Mouse (Mus musculus): ENCODE data around the gene Ppp1r14b. TPM values are rescaled to one million over a fixed set of nuclear protein-coding genes. Genes with fewer than 3 reads are reported as not detected.

Ppp1r14b gene
- total RNA-seq, 1 experiment from 2014 or later = 20.1 TPM

DNA sequence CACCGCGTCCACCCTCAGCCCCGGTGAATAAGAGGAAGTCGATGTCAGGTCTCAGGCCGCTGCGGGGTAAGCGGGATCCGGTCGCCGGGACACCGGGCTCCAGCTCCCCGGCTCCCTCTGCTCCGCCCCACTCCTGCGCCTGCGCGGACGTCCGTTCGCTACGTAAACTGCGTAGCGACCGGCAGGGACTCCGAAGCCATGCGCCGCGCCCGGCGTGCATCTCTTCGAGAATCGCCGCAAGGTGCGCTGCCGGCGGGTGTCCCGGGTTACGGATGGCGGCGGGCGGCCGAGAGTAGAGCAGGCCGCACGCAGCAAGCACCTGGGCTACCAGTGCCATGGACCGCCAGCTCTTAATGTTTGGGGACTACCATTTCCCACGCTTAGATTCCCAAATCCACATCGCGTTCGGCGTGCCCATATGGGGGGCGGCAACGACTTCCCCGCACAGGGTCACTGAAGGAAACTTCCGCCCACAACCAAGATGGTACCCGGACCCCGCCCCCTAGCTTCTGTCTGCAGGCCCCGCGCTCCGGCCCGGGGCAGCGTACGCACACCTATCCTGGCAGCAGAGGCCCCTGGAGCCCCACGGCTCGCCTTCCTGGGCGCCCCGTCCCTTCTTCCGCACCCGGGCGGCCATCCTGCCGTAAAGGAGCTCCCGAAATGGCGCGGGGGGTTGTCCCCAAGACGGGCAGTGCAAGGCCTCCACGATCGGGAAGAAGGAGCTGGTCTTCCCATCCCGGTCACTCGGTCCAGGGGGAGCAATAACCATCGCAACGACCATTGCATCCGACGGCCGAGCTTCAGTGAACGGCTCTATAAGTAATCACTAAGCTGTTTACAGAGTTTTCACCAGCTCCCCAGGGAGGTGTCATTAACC, 33.2 kb upstream of the Ppp1r14b start, which contains the start of gene Bad:
Bad (plus strand) TSS at position 490 of the 877 bp plus-strand sequence.
- ATAC-seq (ENCODE audit: extremely low read depth, insufficient number of reproducible peaks, low FRiP score, poor library complexity, severe bottlenecking) = peak; percentile 74

DNA sequence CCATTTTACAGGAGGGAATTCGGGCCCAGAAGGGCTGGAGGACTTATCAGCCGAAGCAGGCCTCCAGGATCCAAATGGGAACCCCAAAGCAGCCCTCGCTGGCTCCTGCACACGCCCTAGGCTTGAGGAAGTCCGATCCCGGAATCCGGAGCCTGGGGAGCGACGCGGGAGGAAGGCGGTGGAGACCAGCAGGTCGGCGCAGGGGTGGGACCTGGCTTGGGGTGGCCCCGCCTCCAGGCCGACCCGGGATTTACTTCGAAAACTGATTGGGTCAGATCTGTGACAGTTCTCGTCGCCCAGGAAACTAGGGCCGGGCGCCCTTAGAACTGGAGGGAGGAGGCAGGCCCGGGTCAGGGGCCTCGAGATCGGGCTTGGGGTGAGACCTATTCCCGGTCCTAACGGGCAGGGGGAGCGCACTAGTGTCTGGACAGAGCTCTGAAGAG, 32.5 kb upstream of the Ppp1r14b start, which contains the start of gene Gpr137:
Gpr137 (minus strand) TSS at position 232 of the 443 bp plus-strand sequence.
- ATAC-seq (ENCODE audit: extremely low read depth, insufficient number of reproducible peaks, low FRiP score, poor library complexity, severe bottlenecking) = peak; percentile 75

DNA sequence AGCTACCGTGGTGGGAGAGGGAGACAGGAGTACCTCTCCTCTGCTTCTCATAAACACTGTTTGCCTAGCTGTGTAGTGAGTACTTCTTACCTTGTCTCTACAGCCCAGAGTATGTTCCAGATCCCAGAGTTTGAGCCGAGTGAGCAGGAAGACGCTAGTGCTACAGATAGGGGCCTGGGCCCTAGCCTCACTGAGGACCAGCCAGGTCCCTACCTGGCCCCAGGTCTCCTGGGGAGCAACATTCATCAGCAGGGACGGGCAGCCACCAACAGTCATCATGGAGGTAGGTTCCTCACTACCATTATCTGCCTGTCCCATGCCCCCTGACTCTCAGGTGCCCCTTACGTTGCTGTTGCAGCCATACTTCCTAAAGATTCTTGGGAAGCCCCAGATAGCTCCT, 32.0 kb upstream of the Ppp1r14b start:
- no peak for ATAC-seq (ENCODE audit: extremely low read depth, insufficient number of reproducible peaks, low FRiP score, poor library complexity, severe bottlenecking)

DNA sequence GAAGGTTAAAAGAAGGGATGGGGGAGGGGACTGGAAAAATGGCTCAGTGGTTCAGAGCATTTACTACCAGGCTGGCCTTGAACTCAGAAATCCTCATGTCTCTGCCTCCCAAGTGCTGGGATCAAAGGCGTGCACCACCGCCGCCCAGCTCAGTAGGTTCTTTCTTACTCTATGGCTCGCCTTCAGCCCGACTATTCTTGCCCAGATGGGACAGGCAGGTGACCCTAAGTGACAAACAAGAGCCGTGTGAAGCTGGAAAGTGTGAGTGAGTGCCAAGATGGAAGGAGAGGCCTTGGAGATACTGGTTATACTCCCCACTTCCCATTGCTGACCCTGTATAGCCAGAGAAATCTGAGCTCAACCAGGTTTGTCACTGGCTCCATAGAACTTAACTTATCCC, 31.1 kb upstream of the Ppp1r14b start:
- ATAC-seq (ENCODE audit: extremely low read depth, insufficient number of reproducible peaks, low FRiP score, poor library complexity, severe bottlenecking) = no peak

DNA sequence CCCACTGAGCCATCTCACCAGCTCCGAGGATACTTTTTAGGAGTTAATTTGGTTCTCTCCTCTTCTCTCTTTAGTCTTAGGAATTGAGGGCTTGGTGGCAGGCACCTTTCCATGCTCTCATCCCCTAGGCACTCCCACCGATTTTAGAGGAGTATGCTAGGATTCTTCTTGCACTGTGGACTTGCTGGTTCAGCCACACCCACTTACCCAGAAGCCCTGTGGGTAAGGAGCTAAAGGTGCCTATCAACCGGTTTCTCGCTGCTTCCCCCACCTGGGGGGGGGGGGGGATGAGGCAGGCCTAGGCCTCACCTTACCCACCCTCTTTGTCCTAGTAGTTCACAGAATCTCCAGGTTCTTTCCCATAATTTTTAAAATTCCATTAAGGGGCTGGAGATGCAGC, 27.0 kb upstream of the Ppp1r14b start:
- ATAC-seq (ENCODE audit: extremely low read depth, insufficient number of reproducible peaks, low FRiP score, poor library complexity, severe bottlenecking) = no peak

DNA sequence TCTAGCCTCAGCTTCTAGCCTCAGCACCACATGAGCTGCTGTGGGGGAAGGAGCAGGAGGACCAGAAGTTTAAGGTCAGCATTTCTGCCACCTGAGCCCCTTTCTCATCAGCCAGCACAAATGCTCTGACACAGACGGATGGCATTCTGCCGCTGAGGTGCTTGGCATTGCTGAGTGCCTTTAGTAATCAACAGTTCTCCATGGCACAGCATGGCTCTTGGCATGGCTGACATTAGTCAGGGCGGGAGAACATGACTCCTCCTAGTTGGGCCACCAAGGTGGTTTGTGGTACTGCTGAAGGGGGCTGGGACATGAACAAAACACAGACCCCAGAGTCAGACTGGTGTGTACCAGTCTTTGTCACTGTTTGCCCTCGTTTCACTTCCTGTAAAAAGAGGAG, 26.6 kb upstream of the Ppp1r14b start:
- ATAC-seq (ENCODE audit: extremely low read depth, insufficient number of reproducible peaks, low FRiP score, poor library complexity, severe bottlenecking) = no peak

DNA sequence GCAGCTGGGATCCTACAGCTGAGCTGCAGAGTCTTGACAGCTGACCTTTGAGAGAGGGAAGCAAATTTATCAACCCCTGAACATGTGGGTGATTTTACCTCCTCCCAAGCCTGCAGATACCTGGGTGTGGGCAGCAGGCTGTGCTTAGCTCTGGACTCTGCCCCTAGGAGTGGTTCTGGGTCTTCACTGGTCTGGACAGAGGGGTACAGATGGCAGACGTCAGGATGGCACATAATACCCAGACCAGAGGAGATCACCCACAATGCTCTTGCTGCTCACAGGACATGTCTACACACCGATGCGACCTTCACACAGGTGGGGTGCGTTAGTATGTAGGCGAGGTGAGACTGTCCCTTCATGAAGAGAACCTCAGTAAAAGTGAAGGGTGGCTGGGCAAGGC, 25.2 kb upstream of the Ppp1r14b start:
- no peak for ATAC-seq (ENCODE audit: extremely low read depth, insufficient number of reproducible peaks, low FRiP score, poor library complexity, severe bottlenecking)

DNA sequence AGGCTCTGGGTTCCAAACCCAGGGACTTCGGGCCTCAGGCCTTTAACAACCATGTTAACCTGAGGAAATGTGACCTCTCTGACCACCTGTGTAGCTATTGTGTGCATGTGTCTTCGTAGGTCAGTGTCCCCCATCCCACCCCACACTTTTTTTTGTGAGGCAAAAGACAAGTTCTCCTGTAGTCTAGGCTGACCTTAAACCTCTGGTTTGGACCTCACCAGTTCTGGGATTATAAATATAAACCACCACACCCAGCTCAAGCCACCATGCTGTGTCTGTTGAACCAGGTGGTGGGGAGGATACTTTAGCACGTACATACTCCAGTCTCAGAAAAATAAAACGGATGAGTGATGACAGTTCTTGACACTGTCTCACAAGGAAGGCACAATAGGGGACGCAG, 24.8 kb upstream of the Ppp1r14b start:
- ATAC-seq (ENCODE audit: extremely low read depth, insufficient number of reproducible peaks, low FRiP score, poor library complexity, severe bottlenecking) = no peak

DNA sequence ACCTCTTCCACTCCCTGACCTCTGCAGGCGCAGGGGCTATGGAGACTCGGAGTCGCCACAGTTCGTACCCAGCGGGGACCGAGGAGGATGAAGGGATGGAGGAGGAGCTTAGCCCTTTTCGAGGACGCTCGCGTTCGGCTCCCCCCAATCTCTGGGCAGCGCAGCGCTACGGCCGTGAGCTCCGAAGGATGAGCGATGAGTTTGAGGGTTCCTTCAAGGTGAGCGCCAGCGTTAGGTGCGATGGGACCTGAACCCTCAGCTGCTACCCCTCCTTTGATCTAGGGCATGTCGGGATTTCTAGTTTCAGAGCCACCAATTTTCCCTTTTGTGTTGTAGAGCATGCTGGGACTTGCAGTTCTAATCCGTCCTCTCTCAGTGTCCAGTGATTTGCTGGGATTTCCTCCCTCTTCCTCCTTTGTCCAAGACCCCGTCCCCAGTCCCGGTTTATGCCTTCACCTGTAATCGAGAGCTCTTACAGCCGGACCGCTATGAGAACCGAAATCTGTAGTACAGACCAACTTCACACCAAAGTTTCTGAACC, 24.1 kb upstream of the Ppp1r14b start:
- ATAC-seq (ENCODE audit: extremely low read depth, insufficient number of reproducible peaks, low FRiP score, poor library complexity, severe bottlenecking) = no peak

DNA sequence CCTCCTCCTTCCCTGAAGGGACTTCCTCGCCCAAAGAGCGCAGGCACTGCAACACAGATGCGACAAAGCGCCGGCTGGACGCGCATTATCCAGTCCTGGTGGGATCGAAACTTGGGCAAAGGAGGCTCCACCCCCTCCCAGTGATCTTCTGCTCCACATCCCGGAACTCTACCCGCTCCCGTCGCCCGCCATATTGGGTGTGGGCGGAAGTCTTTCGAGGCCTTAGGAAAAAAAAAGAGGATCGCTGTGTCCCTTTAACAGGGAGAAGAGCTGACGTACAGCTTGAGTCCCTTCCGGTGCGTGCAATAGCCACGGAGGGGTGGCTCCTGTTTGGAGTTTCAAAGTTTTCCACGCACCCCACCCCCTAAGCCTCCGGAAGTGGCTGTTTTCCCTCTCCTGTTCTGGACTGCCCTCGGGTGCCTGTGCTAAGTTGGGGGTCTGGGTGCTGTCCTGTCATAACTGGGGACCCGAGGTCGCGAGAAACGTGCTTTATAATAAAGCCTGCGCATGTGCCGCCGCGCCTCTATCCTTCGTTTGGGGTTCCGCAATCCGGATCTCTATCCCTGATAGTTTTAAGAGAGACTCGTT, 23.3 kb upstream of the Ppp1r14b start:
- peak; percentile 21; the same call in 1 of the 2 replicates for ATAC-seq (ENCODE audit: extremely low read depth, insufficient number of reproducible peaks, low FRiP score, poor library complexity, severe bottlenecking)

DNA sequence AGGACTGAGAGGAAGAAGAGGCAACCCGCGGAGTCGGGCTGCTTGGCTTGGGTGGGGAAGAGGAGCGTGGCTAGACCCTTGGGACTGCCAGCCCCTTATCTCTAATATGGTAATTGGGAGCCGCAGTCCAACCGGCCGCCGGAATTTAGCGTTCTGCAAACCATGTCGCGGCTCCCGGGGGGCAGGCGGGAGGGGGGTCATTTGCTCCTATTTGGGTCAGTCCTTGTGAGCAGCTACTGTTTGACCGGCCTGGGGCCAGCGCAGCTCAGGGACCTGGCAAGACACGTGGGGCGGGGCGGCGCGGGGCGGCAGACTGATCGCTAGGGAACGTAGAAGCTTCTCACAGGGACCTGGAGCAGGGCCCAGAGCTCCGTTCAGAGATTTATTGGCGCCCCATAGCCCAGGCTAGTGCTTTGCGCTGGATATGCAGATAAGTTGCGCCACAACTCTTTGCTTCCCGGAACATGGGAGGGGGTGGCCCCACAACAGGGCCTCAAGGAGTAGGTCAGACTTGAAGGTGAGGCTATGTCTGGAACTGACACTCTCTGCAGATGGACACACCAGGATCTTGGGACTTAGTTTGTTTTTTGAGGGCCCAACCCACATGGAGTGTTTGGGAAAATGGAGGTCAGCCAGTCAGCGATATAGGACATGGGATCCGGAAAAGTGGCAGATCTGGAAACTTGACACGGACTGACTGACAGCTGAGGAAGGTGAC, 22.6 kb upstream of the Ppp1r14b start:
- no peak for ATAC-seq (ENCODE audit: extremely low read depth, insufficient number of reproducible peaks, low FRiP score, poor library complexity, severe bottlenecking)

DNA sequence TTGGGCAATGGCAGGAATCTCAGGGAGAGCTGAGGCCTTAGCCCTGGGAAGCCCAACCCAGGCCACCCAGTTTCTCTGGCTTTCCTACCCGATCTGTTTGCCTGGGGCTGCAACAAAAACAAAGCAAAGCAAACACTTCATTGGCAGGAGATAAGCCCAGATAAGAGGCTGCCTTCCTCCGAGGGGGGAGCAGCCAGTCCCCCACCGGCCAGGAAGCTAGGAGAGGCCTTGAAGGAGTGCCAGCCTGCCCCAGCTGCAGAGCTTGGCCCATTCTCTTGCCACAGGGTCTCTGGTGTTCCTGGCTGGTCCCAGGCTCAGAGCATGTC, 22.1 kb upstream of the Ppp1r14b start:
- ATAC-seq (ENCODE audit: extremely low read depth, insufficient number of reproducible peaks, low FRiP score, poor library complexity, severe bottlenecking) = no peak

DNA sequence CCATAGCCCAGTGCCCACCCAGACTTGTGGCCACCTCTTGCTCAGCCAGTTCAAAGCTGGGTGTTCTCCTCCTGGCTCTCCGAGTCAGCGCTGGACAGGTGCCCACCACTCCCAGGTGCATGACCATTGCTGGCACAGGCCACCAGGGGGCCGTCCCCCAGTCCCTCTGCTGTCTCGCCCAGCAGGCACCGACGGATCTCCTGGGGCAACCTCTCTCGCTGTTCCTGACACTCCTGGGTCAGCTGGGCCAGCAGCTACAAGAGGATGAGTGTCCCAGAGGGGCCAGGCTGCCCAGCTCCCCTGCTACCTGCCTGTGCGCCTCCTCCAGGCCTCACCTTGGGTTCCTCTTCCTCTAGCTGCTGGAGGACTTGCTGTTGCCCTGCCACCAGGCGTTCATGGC, 20.7 kb upstream of the Ppp1r14b start:
- ATAC-seq (ENCODE audit: extremely low read depth, insufficient number of reproducible peaks, low FRiP score, poor library complexity, severe bottlenecking) = no peak

DNA sequence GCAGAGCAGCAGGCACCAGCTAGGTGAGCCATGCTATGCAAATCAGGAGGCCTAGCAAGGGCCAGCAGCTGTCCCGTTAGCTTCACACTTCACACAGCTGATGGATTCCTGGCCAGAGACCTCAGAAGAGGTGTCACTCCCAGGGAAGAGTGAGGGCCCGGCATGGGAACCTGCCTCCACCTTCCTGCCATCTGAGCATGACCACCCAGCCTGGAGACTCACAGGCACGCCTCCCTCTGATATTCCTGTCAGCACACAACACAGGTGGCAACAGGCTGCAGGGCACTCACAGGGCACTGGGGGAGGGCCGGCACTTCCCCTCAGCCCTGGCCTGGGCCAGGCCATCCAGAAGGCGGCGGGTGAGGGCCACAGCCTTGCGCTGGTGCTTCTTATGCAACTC, 19.3 kb upstream of the Ppp1r14b start:
- ATAC-seq (ENCODE audit: extremely low read depth, insufficient number of reproducible peaks, low FRiP score, poor library complexity, severe bottlenecking) = no peak

DNA sequence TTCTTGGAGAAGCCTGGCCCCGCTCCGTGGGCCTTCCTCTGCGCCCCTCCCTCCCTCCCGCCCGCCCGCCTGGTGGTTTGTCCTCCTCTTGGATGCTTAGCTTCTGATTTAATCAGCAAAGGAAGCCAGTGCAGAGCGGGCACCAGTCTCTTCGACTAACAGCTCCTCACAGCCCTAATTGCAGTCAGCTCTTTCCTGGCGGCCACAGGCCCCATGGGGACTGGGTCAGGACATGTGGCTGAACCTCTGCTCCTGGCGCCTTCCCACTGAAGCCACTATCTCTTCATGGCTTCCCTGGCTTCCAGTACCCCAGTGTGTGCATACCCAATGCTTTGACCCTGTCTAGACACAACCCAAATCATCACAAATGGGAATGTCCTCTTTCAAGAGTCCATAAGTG, 18.3 kb upstream of the Ppp1r14b start:
- no peak for ATAC-seq (ENCODE audit: extremely low read depth, insufficient number of reproducible peaks, low FRiP score, poor library complexity, severe bottlenecking)

DNA sequence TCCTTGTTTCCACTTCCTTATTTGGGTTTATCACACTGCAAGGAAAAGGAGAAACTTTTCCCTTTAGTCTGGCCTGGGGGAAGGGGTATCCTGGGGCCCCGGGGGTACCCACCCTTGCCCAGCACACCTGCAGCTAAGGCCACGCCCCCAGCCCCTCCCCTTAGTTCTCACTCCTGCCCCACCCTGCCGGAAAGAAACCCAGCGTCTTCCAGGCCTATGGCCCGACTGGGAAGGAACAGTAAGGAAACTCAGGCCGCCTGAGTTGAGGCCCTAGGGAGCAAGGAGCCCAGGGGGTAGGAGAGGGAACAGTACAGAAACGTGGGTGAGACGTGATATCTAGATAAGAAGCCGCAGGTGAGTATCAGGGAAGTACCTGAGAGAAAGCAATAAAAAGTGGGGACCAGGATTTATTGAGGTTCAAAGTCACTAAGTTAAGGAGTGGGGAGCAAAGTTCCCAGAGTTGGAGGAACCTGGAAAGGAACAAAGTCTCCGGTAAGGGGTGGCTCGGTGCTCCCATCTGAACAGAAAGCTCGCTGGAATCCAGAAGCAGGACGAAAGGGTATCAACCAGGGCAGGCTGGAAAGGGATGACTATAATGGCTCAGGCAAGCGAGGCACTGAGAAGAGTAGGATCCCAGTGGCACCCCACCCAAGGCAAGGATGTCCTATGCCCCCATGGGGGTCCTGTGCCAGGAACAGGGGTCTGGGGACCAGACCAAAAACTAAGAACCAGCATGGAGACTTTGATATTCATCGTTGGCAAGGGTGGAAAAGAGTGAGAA, 6.1 kb upstream of the Ppp1r14b start:
- ATAC-seq (ENCODE audit: extremely low read depth, insufficient number of reproducible peaks, low FRiP score, poor library complexity, severe bottlenecking) = no peak

DNA sequence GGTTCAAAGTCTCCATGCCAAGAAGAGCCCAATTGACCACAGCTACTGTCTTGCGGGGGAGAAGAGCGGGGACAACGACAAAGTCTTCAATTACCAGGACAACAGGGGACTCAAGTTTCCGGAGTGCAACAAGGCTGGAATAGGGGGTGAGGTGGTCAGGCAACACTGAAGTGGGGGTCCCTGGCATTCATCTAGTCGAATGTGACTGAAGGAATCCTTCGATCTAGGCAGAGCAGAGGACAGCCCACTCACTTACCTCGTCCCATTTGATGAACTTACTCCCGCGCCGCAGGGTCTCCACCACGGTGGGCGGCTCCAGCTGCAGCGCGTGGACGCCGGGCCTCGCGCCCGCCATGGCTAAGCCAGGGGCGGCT, 5.5 kb upstream of the Ppp1r14b start:
- ATAC-seq (ENCODE audit: extremely low read depth, insufficient number of reproducible peaks, low FRiP score, poor library complexity, severe bottlenecking) = no peak

DNA sequence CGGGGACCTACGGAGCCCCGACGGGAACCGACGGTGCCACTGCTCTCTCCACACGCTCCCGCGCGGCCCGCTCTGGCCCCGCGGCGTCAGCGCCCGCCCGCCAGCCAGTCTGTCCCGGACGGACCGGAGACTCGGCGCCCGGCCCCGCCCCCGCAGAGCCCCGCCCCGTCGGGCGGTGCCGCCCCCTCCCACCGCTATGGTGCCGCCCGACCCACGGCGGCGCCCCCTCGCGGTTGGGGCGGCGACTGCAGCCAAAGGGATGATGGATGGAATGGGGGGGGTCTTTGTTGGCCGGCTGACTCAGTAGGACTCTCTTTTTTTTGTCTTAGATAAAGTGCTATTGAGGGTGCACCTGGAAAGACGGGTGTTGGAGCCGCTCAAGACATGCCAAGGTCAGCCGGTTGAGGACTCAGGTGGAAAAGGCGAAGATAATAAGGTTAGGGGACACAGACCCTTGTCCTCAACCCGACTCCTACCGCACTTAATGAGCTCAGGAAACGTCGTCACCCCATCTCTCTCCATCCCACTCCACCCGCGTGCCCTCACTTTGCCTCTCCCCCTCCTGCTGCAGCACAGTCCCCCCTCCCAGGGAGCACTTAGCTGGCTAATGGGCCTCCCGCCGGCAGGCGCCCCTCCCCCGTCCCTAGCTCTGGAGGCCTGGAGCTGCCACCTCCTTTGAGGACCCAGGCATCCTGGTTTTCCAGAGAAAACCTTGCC, 4.9 kb upstream of the Ppp1r14b start:
- ATAC-seq (ENCODE audit: extremely low read depth, insufficient number of reproducible peaks, low FRiP score, poor library complexity, severe bottlenecking) = peak; percentile 21; the same call in 1 of the 2 replicates

Measured in neutrophil, adult 5-6 weeks (primary cell).